Mouse (Mus musculus) hindbrain, embryonic 10.5 days (tissue): Measurements from ENCODE around the gene Rab7. TPM values are rescaled to one million over a fixed set of nuclear protein-coding genes. Genes with fewer than 3 reads are reported as not detected.
"Not testable (repeated sequence)": the region's sequence is repeated elsewhere in the genome, so short reads cannot be mapped to it uniquely, and the experiment has no call there.

Experiments
- DNase-seq: peaks from one replicate; pipeline ENCODE4 v3.0.0-alpha.2; 2017; ENCODE audit warnings: low spot score
- H3K27ac ChIP-seq: fragments of 300-500 bp; sonication (generic); 2 replicates; pipeline ENCODE4 v1.5.1; 2016; ENCODE audit warnings: mild to moderate bottlenecking, moderate library complexity
- H3K27me3 ChIP-seq: fragments of 300-500 bp; sonication (generic); 2 replicates; pipeline ENCODE4 v1.6.1; 2016; ENCODE audit warnings: mild to moderate bottlenecking; ENCODE audit not compliant: poor library complexity, insufficient read depth, severe bottlenecking
- H3K36me3 ChIP-seq: fragments of 300-500 bp; sonication (generic); 2 replicates; pipeline ENCODE4 v1.6.1; 2016; ENCODE audit warnings: mild to moderate bottlenecking, moderate library complexity
- H3K4me1 ChIP-seq: fragments of 300-500 bp; sonication (generic); replicated peaks from 2 replicates; pipeline ENCODE4 v1.6.1; 2016; ENCODE audit warnings: mild to moderate bottlenecking
- H3K4me3 ChIP-seq: fragments of 300-500 bp; sonication (generic); 2 replicates; pipeline ENCODE4 v1.5.1; 2016; ENCODE audit warnings: mild to moderate bottlenecking, moderate library complexity
- H3K9me3 ChIP-seq: fragments of 300-500 bp; sonication (generic); 2 replicates; pipeline ENCODE4 v1.6.1; 2016; ENCODE audit warnings: mild to moderate bottlenecking, moderate library complexity
- WGBS: fragments of 180-500 bp; shearing (Covaris S2); methylation state at CpG from one replicate; pipeline ENCODE4 v1.1.7; 2016; 5-methylcytosine and 5-hydroxymethylcytosine counted together
- polyA plus RNA-seq: library from polyadenylated mRNA; unstranded; fragments of >200 nt; fragmentation: Nextera tagmentation; extraction: Ambion mirVana; gene quantifications from 2 replicates; pipeline ENCODE4 v1.2.1, GENCODE M21; 2016

Rab7 gene
- polyA plus RNA-seq, 1 experiment from 2014 or later = 238 TPM

DNA sequence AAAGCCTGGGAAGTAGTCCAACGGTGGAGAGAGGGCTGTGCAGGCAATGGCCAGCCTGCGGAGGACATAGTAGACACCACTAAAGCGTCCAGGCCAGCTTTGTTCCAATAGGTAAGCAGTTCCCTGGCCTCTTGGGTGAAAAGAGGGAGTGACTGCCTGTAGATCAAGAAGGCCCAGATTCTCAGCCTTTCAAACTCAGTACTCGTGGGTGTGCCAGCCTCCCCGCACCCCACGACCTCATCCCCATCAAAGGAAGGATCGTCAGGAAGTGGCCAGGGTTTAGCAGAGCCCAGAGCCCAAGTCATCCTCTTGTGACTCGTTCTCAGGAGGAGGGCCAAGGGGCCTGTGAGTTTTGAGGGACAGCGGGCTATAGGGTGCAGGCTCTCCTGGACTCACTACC, 62.6 kb downstream of the Rab7 start:
- no peaks in the 10 kb centered on the region for H3K27me3 ChIP-seq
- peaks cover 30% of the 10 kb centered on the region for H3K4me1 ChIP-seq
- H3K36me3 ChIP-seq = peaks cover 49% of the 10 kb centered on the region
- H3K4me3 ChIP-seq = peak overlapping the region; percentile 98
- H3K9me3 ChIP-seq = no peaks in the 10 kb centered on the region
- H3K27ac ChIP-seq = peak overlapping the region; percentile 98
- DNase-seq = no peak
- WGBS = 71% methylated on average over 9 of the region's 9 CpGs

DNA sequence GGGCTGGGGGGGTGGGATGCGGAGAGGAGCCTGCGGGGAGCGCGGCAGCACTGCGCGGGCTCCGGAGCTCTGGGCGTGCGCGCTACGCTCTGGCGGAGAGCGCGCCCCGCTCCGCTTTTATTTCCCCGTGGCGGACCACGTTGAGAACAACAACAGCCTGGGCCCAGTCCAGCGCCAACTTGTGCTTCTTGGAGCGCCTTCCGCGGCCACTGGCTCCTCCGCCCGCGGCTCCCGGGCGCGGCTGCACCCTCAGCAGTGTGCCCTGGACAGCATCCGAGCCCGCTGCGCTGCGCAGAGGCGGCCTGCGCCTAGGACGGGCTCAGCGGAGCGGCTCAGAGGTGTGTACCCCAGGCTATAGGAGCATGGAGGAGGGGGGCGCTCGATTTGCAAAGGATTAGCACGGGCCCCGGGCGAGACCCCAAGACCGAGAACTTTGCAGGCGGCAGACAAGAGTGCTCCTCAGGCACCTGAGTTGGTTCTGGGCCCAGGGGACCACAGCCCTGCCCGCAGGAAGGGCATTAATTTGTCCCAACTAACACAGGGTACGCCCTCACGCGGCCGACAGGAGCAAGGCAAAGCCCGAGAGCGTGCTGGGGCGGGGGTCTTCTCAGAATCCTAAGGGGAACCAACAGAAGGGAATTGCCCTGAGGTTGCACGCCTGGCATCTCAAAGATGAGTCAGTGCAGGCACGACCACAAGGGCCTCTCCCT, 63.4 kb downstream of the Rab7 start, which contains the start of gene H1fx:
Gene H1fx, minus strand, starts transcription at position 91 of the 710 bp plus-strand sequence.
- WGBS = under 1% methylated on average over 55 of the region's 55 CpGs
- Histone ChIP-seq H3K4me1 (peaks cover 30% of the 10 kb centered on the region), H3K27ac (peak within 1 kb of the TSS; percentile 98), H3K36me3 (peaks cover 41% of the 10 kb centered on the region), H3K27me3 (no peaks in the 10 kb centered on the region), H3K9me3 (no peaks in the 10 kb centered on the region), H3K4me3 (peak within 1 kb of the TSS; percentile 98)
- DNase-seq = peak; percentile 88

DNA sequence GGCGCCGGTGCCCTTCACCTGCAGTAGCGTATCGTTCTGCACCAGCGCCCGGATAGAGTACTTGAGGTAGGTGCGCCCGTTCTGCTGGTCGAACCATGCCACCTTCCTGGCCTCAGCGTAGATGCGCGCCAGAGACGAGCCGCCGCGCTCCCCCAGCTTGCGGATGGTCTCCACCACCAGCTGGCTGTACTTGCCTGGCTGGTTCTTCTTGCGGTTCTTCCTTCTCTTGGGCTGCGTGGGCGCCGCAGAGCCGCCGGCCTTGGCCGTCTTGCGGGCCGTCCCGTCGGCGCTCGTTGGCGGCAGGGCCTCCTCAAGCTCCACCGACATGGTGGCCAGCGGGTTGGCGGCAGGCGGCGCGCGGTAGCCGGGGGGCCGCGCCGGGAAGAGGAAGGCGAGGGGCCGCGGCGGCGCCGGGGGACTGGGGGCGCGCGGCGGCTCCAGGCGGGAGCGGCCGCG, 64.0 kb downstream of the Rab7 start:
- Histone ChIP-seq H3K27me3 (no peaks in the 10 kb centered on the region), H3K4me1 (peaks cover 30% of the 10 kb centered on the region), H3K4me3 (peak overlapping the region; percentile 98), H3K9me3 (no peaks in the 10 kb centered on the region), H3K27ac (peak overlapping the region; percentile 98), H3K36me3 (peaks cover 34% of the 10 kb centered on the region)
- DNase-seq = peak; percentile 68
- WGBS = under 1% methylated on average over 50 of the region's 56 CpGs

- Histone ChIP-seq H3K4me3 (peak overlapping the region; percentile 98), H3K4me1 (peaks cover 30% of the 10 kb centered on the region), H3K27me3 (no peaks in the 10 kb centered on the region), H3K27ac (peak overlapping the region; percentile 98), H3K9me3 (no peaks in the 10 kb centered on the region), H3K36me3 (peaks cover 31% of the 10 kb centered on the region)
- peak; percentile 94 for DNase-seq
- under 1% methylated on average over 66 of the region's 66 CpGs for WGBS
These were observed 64.6 kb downstream of the Rab7 start for GRCm38 (mm10) chr6:87980374-87981029.

GRCm38 (mm10) chr6:87979728-87980127, 65.3 kb downstream of the Rab7 start:
- 81% methylated on average over 3 of the region's 3 CpGs for WGBS
- peak overlapping the region; percentile 98 for H3K27ac ChIP-seq
- peaks cover 30% of the 10 kb centered on the region for H3K4me1 ChIP-seq
- peak; percentile 8 for DNase-seq
- H3K36me3 ChIP-seq = peaks cover 24% of the 10 kb centered on the region
- no peaks in the 10 kb centered on the region for H3K9me3 ChIP-seq
- H3K4me3 ChIP-seq = peak overlapping the region; percentile 98
- H3K27me3 ChIP-seq = no peaks in the 10 kb centered on the region

GRCm38 (mm10) chr6:87970041-87970440, 75.0 kb downstream of the Rab7 start:
- no peaks in the 10 kb centered on the region for H3K4me1 ChIP-seq
- H3K4me3 ChIP-seq = no peak overlapping the region
- DNase-seq = no peak
- H3K36me3 ChIP-seq = no peaks in the 10 kb centered on the region
- no peaks in the 10 kb centered on the region for H3K27me3 ChIP-seq
- H3K9me3 ChIP-seq = no peaks in the 10 kb centered on the region
- no peak overlapping the region for H3K27ac ChIP-seq
- 14% methylated on average over 2 of the region's 2 CpGs for WGBS

- H3K36me3 ChIP-seq, DNase-seq, H3K27ac ChIP-seq, H3K4me1 ChIP-seq, H3K27me3 ChIP-seq, H3K4me3 ChIP-seq: not testable (repeated sequence)
- peaks cover 13% of the 10 kb centered on the region for H3K9me3 ChIP-seq
- 75% methylated on average over 4 of the region's 4 CpGs for WGBS
These were observed 82.6 kb downstream of the Rab7 start for GRCm38 (mm10) chr6:87962457-87962856.

Other genes starting within 250 kb of the Rab7 start
- 7.9 and 8.1 TPM in 2 replicates for gene Rab43, start 233.1 kb downstream of the Rab7 start, polyA plus RNA-seq
- 0.77 and 1.7 TPM in 2 replicates for gene Gm45140, start 209.5 kb downstream of the Rab7 start, polyA plus RNA-seq
- 50.7 and 68.0 TPM in 2 replicates for gene Isy1, start 206.5 kb downstream of the Rab7 start, polyA plus RNA-seq
- 1,080 and 1,309 TPM in 2 replicates for gene Cnbp, start 194.2 kb downstream of the Rab7 start, polyA plus RNA-seq
- gene Copg1, start 157.5 kb downstream of the Rab7 start, polyA plus RNA-seq = 155 and 159 TPM in 2 replicates
- 49.7 and 57.0 TPM in 2 replicates for gene Hmces, start 131.3 kb downstream of the Rab7 start, polyA plus RNA-seq
- gene H1fx, start 63.6 kb downstream of the Rab7 start, polyA plus RNA-seq = 26.5 and 33.1 TPM in 2 replicates
- 277 and 300 TPM in 2 replicates for gene Rpn1, start 39.2 kb upstream of the Rab7 start, polyA plus RNA-seq
- 20.0 and 20.8 TPM in 2 replicates for gene Gata2, start 148.6 kb upstream of the Rab7 start, polyA plus RNA-seq
- not detected in 2 replicates for gene Dnajb8, start 177.0 kb upstream of the Rab7 start, polyA plus RNA-seq